Mouse (Mus musculus) testis, adult 2 months (tissue): Measurements from ENCODE around the gene Sox5. TPM values are rescaled to one million over a fixed set of nuclear protein-coding genes. Genes with fewer than 3 reads are reported as not detected.

Experiments used
- H3K27ac ChIP-seq: fragments of 200-500 bp; 2 replicates; pipeline ENCODE4 v1.5.1; 2012; ENCODE audit warnings: low read depth, low read length; ENCODE audit not compliant: control insufficient read depth, insufficient read depth
- H3K27me3 ChIP-seq: fragments of 200-500 bp; 2 replicates; pipeline ENCODE4 v1.6.1; 2012; ENCODE audit warnings: mild to moderate bottlenecking, low read length, moderate library complexity; ENCODE audit not compliant: control insufficient read depth, insufficient read depth
- H3K36me3 ChIP-seq: fragments of 200-500 bp; 2 replicates; pipeline ENCODE4 v1.6.1; 2012; ENCODE audit warnings: mild to moderate bottlenecking, low read length; ENCODE audit not compliant: control insufficient read depth, insufficient read depth
- H3K4me1 ChIP-seq: fragments of 200-500 bp; 2 replicates; pipeline ENCODE4 v1.6.1; 2012; ENCODE audit warnings: low read length; ENCODE audit not compliant: control insufficient read depth, insufficient read depth
- H3K4me3 ChIP-seq: fragments of 200-500 bp; 2 replicates; pipeline ENCODE4 v1.5.1; 2012; ENCODE audit warnings: low read depth, mild to moderate bottlenecking, low read length, moderate library complexity, mixed read lengths; ENCODE audit not compliant: control insufficient read depth
- CTCF ChIP-seq: fragments of 200-500 bp; IDR thresholded peaks from 2 replicates; pipeline ENCODE4 v1.5.1; 2012; ENCODE audit warnings: low read depth, mild to moderate bottlenecking, inconsistent platforms, low read length, moderate library complexity; ENCODE audit not compliant: control insufficient read depth, insufficient read depth, insufficient replicate concordance
- POLR2A ChIP-seq: fragments of 200-500 bp; IDR thresholded peaks from 2 replicates; pipeline ENCODE4 v1.6.1; 2012; ENCODE audit warnings: low read depth, mild to moderate bottlenecking, inconsistent platforms, low read length, moderate library complexity; ENCODE audit not compliant: control insufficient read depth
- polyA plus RNA-seq: library from polyadenylated mRNA; depleted of rRNA; stranded (reverse); fragments of >200 nt; gene quantifications from 2 replicates; pipeline ENCODE4 v1.2.3, GENCODE M21; 2012

Gene Sox5
- polyA plus RNA-seq, 1 experiment, result 148 TPM

DNA sequence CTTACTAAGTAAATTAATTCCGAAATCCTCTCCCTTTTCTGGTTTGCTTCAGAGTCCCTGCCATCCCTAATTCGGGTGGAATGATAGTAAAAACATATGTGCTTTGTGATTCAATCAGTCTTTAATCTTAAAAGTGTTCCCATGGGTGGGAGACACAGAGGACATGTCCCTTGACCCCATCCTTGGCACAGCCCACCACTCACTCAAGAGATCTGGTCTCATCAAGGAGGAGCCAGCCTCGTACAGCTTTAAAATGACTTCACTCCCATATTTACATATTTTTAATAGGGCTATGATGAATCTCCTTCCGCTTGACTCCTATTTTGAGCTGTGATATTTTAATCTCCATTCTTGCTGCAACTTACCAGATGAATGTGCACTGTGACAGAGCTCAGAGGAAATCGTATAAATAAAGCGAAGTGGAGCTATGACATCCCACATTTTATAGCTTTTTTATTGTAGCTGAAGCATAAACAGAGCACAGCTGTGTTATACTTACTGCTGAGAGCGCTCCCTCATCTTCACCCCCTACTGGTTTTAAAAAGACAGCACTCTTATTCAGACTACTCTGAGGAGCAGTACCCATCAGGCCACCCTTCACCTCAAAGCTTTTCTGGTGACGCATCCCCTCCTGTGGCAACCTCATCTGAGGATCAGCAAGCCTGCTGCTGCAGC, 185.1 kb downstream of the Sox5 start:
- no peaks in the 10 kb centered on the region for H3K4me1 ChIP-seq
- H3K4me3 ChIP-seq, result no peak overlapping the region
- no peaks in the 10 kb centered on the region for H3K27me3 ChIP-seq
- no peak for TF ChIP-seq POLR2A
- TF ChIP-seq CTCF, result no peak
- no peaks in the 10 kb centered on the region for H3K36me3 ChIP-seq
- H3K27ac ChIP-seq, result no peak overlapping the region

DNA sequence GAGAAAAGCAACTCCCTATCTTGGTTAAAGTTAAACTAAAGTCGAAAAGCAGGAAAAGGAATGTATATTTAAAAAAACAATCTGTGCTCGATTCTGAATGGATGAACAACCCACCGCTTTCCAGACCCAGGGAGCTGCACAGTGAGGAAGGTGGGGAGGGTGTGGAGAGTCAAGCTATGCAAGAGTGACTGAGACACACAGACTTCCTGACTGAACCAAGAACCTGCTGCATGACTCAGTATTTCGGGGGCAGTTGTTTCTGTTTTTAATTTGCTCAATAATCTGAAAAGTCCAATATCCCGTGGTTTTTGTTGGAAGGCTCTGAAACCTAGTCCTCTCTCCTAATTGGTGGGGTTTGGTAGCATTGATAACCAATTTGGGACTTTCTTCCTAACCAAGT, 196.9 kb downstream of the Sox5 start:
- TF ChIP-seq CTCF, result no peak
- TF ChIP-seq POLR2A, result no peak
- no peaks in the 10 kb centered on the region for H3K36me3 ChIP-seq
- no peaks in the 10 kb centered on the region for H3K27me3 ChIP-seq
- H3K27ac ChIP-seq, result no peak overlapping the region
- H3K4me1 ChIP-seq, result no peaks in the 10 kb centered on the region
- H3K4me3 ChIP-seq, result no peak overlapping the region

DNA sequence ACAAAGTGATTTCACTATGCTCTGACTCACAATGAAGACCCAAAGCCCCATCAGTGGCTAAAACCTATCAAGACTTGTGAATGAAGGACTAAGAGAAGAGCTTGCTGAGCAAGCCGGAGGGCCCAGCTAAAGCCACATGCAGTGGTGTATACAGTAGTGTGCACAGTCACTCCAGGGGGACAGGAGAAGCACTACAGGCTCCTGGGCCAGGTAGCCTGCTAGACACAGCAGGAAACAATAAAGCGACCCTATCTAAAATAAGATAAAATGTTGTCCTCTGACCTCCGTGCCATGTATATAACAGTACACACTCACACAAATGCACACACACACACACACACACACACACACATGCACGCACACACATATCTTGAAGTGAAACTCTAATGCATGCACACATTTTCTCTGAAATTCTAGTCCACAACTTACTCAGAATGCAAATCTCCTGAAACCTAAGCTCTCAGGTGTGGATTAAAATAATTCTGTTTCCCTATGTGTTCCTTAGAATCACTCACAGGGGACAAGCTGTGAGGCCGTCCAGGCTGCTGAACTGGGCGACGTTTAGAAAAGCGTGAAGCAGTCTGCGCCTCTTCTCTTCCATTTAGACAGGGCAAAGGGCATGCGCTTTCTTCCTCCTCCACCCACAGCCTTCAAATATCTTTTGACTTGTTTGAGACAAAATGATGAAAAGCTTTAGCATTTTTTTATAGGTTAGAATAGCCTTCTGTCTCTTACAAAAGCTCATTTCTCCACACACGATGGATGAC, 197.5 kb downstream of the Sox5 start:
- Histone ChIP-seq H3K4me1 (no peaks in the 10 kb centered on the region), H3K27ac (no peak overlapping the region), H3K27me3 (no peaks in the 10 kb centered on the region), H3K4me3 (no peak overlapping the region), H3K36me3 (no peaks in the 10 kb centered on the region)
- TF ChIP-seq POLR2A, result no peak
- no peak for TF ChIP-seq CTCF

DNA sequence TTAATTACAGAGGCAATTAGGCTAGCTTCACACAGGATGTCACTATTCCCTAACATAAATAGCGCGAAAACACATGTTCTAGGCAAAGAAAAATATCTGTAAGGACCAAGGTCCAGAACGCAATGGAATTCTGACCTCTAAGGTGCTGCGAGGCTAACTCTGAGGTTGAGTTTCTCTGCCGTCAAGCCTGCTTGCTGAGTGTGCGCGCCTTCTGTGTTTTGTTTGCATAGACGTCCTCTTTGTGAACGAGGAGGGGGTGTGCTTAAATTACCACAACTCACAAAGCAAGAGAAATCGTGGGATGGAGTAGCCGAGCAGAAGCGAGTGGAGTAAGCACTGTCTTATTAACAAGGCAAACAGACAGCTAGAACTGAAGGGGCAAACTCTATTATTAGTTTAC, 202.5 kb downstream of the Sox5 start:
- H3K36me3 ChIP-seq, result no peaks in the 10 kb centered on the region
- TF ChIP-seq POLR2A (no peak), CTCF (no peak)
- H3K4me1 ChIP-seq, result no peaks in the 10 kb centered on the region
- no peak overlapping the region for H3K4me3 ChIP-seq
- H3K27me3 ChIP-seq, result no peaks in the 10 kb centered on the region
- H3K27ac ChIP-seq, result no peak overlapping the region

DNA sequence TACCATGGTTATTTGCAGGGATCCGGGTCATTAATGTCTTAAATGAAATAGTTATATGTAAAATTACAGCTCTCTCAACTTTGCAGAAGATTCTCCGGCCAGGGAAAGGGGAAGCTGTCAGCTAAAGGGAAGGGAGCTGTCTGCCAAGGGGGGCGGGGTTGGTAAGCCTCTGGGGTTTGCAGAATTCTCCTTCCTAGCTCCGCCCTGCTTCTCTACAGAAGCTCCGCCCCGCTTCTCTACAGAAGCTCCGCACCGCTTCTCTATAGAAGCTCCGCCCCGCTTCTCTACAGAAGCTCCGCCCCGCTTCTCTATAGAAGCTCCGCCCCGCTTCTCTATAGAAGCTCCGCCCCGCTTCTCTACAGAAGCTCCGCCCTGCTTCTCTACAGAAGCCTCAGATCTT, 210.9 kb downstream of the Sox5 start:
- Histone ChIP-seq H3K4me1 (no peaks in the 10 kb centered on the region), H3K36me3 (no peaks in the 10 kb centered on the region)
- TF ChIP-seq CTCF (no peak), POLR2A (no peak)

DNA sequence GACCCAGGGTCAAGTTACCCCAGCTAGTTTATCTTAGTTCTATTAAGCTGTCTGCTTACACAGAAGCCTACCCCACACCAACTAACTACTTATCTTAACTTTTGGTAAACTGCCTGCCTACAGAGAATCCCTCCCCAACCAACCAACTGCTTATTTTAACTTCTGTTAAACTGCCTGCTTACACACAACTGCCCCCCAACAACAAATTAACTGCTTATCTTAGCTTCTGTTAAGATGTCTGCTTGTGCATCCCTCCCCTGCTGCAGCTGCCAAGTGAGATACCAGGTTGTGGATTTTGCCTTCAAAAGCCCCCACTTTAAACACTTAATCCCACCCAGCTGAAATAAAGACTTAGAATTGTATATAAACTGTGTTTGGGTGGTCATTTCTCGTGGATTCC, 215.9 kb downstream of the Sox5 start:
- no peak overlapping the region for H3K4me3 ChIP-seq
- H3K36me3 ChIP-seq, result no peaks in the 10 kb centered on the region
- H3K4me1 ChIP-seq, result no peaks in the 10 kb centered on the region
- H3K27ac ChIP-seq, result no peak overlapping the region
- no peaks in the 10 kb centered on the region for H3K27me3 ChIP-seq
- TF ChIP-seq POLR2A (no peak), CTCF (no peak)

More for the DNA sequence above, 210.9 kb downstream of the Sox5 start:
- no peak overlapping the region for H3K27ac ChIP-seq
- no peaks in the 10 kb centered on the region for H3K27me3 ChIP-seq
- H3K4me3 ChIP-seq, result no peak overlapping the region

DNA sequence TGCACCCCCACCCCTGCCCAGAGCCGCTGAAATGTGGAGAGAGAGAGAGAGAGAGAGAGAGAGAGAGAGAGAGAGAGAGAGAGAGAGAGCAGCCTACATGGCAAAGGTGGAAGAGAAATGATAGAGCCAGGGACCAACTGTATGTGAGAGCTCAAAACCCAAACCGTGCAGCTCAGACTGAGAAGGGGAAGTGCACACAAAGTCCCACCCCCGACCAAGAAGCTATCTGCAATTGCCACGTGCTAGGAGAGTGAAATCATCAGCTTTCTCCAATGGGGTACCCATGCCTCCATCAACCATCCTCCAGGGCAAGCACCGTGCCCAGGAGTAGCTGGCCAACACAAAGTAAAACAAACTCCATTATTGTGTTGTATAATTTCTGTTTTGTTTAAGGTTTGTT, 220.1 kb downstream of the Sox5 start:
- Histone ChIP-seq H3K36me3 (no peaks in the 10 kb centered on the region), H3K4me1 (no peaks in the 10 kb centered on the region), H3K27me3 (no peaks in the 10 kb centered on the region), H3K4me3 (no peak overlapping the region), H3K27ac (no peak overlapping the region)
- TF ChIP-seq POLR2A (no peak), CTCF (no peak)
